Mouse (Mus musculus): ENCODE data around the gene Smtn. TPM values are rescaled to one million over a fixed set of nuclear protein-coding genes. Genes with fewer than 3 reads are reported as not detected.

Smtn gene
- polyA plus RNA-seq, 1 experiment = 57.2 TPM

DNA sequence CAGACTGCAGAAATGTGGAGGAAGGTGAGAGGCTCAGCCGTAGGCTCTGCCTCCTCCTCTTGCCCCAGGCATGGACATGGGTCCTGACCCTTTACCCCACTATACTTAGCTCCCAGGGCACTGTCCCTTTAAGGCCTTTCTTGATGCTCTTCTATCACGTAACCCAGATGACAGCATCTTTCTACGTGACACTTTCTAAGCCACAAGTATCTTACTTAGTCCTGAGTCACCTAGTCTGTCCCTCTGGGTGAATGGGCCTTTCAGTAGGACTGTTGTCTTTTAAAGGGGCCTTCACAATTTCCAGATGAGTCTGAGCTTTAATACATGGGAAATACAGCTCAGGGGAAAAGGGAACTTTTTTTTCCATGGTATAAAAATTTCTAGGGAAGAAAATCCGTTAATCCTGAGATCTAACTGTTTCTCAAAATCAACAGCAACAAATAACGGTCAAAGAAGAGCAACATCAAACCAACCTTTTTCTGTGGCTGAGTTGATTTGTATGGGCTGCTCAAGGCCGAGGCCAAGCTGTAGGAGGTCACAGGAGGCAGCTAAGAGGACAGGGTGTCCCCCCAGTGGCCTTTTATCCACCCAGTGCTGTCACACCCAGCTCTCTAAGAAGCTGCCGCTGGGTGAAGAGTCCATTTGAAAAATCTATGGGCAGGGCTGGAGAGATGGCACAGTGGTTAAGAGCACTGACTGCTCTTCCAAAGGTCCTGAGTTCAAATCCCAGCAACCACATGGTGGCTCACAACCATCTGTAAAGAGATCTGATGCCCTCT lies 40.1 kb upstream of the Smtn start:
- Histone ChIP-seq H3K36me3 (ENCODE audit: control insufficient read depth, insufficient read depth, low read length) (no peaks in the 10 kb centered on the region), H3K4me1 (ENCODE audit: control insufficient read depth, insufficient read depth, low read length) (peaks cover 9% of the 10 kb centered on the region; the same call in 1 of the 2 replicates), H3K4me3 (ENCODE audit: insufficient read depth, low read depth, low read length) (no peak overlapping the region), H3K27ac (ENCODE audit: insufficient read depth, low read depth, low read length) (no peak overlapping the region), H3K27me3 (replicated peaks; ENCODE audit: control insufficient read depth, insufficient read depth, low read length) (no peaks in the 10 kb centered on the region)
- 60% methylated on average over 7 of the region's 7 CpGs for WGBS
- no peak for TF ChIP-seq CTCF (conservative IDR thresholded peaks at IDR 0.05; ENCODE audit: insufficient read depth, insufficient read length, low read depth, low read length)
- TF ChIP-seq POLR2A (IDR thresholded peaks at IDR 0.05; ENCODE audit: low read depth, low read length) = no peak
- DNase-seq = no peak

DNA sequence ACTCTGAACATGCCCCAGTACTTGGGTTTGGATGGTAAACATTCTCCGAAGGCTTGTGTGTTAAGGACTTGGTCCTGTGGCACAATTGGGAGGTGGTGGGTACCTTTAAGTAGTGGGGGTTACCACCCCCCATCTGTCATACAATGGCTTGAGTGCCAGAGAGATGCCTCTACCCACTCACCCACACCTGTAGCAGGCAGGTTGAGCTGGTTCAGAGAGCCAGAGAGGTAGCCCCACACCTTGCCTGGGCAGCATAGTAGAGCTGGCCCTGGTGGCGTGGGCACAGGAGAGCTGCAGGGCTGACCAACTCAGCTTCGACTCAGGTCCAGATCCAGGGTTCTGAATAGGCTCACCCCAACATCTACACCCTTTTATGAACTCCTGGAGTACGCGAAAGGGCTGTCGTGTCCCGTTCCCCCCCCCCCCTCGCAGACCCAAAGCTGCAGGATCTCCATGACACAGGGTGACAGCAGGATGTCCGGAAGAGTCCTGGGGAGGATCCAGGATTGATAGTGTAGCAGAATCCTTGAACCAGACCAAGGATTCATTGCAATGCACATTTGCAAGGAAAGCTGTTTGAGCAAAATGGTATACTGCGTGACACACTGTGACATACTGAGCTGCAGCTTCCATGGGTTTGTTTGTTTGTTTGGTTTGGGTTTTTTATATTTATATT lies 37.8 kb upstream of the Smtn start:
- H3K4me1 ChIP-seq (ENCODE audit: control insufficient read depth, insufficient read depth, low read length) = peaks cover 18% of the 10 kb centered on the region
- no peak for DNase-seq
- TF ChIP-seq POLR2A (IDR thresholded peaks at IDR 0.05; ENCODE audit: low read depth, low read length) = no peak
- TF ChIP-seq CTCF (conservative IDR thresholded peaks at IDR 0.05; ENCODE audit: insufficient read depth, insufficient read length, low read depth, low read length) = no peak
- no peaks in the 10 kb centered on the region for H3K27me3 ChIP-seq (replicated peaks; ENCODE audit: control insufficient read depth, insufficient read depth, low read length)
- H3K27ac ChIP-seq (ENCODE audit: insufficient read depth, low read depth, low read length) = peak overlapping the region; percentile 56
- no peaks in the 10 kb centered on the region for H3K36me3 ChIP-seq (ENCODE audit: control insufficient read depth, insufficient read depth, low read length)
- WGBS = 68% methylated on average over 10 of the region's 10 CpGs
- no peak overlapping the region for H3K4me3 ChIP-seq (ENCODE audit: insufficient read depth, low read depth, low read length)

DNA sequence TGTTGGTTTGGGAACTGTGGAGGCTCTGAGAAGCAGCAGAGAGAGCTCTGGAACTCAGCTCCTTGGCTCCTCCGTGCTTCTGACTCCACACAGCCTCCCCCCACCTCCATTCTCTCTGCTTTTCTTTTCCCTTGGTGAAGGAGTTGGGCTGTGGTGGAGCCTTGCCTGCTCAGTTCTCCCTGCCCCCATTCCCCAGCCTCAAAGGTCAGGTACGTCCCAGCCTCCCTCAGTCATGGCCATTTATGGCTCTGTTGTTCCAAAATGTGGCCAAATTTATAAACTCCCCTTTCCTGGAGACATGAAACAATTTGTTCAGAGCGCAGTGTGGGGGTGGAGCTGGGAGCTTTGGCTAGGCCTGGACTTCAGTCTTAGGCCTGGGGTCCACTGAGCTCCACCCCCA lies 34.8 kb upstream of the Smtn start:
- DNase-seq = peak; percentile 86
- peak; percentile 24 for TF ChIP-seq POLR2A (IDR thresholded peaks at IDR 0.05; ENCODE audit: low read depth, low read length)
- TF ChIP-seq CTCF (conservative IDR thresholded peaks at IDR 0.05; ENCODE audit: insufficient read depth, insufficient read length, low read depth, low read length) = no peak
- H3K36me3 ChIP-seq (ENCODE audit: control insufficient read depth, insufficient read depth, low read length) = no peaks in the 10 kb centered on the region
- no peaks in the 10 kb centered on the region for H3K27me3 ChIP-seq (replicated peaks; ENCODE audit: control insufficient read depth, insufficient read depth, low read length)
- peak overlapping the region; percentile 81 for H3K27ac ChIP-seq (ENCODE audit: insufficient read depth, low read depth, low read length)
- 26% methylated on average over 3 of the region's 3 CpGs for WGBS
- no peak overlapping the region for H3K4me3 ChIP-seq (ENCODE audit: insufficient read depth, low read depth, low read length)
- peaks cover 16% of the 10 kb centered on the region for H3K4me1 ChIP-seq (ENCODE audit: control insufficient read depth, insufficient read depth, low read length)

DNA sequence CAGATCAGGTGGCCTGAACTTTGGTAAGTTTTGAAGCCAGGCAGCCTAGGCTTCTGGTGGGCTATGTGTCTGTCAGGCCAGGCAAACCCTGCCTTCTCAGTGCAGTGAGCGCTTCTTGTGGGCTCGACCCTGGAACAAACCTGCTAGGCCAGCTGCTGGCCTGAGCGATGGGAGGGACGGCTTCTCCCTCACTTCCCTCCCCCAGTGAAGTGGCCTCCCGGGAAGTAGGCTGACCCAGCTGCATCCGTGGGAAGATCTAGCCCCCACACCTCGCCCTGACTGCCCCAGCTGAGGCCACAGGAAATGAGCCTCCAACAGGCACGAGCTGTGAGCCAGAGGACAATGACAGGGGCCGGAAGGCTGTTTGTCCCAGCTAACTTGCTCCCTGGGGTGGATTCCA lies 32.7 kb upstream of the Smtn start:
- Histone ChIP-seq H3K4me3 (ENCODE audit: insufficient read depth, low read depth, low read length) (no peak overlapping the region), H3K27ac (ENCODE audit: insufficient read depth, low read depth, low read length) (peak overlapping the region; percentile 96), H3K4me1 (ENCODE audit: control insufficient read depth, insufficient read depth, low read length) (peaks cover 16% of the 10 kb centered on the region), H3K27me3 (replicated peaks; ENCODE audit: control insufficient read depth, insufficient read depth, low read length) (no peaks in the 10 kb centered on the region), H3K36me3 (ENCODE audit: control insufficient read depth, insufficient read depth, low read length) (no peaks in the 10 kb centered on the region)
- 35% methylated on average over 9 of the region's 9 CpGs for WGBS
- TF ChIP-seq CTCF (conservative IDR thresholded peaks at IDR 0.05; ENCODE audit: insufficient read depth, insufficient read length, low read depth, low read length) (no peak), POLR2A (IDR thresholded peaks at IDR 0.05; ENCODE audit: low read depth, low read length) (peak; percentile 18)
- DNase-seq = peak; percentile 91

DNA sequence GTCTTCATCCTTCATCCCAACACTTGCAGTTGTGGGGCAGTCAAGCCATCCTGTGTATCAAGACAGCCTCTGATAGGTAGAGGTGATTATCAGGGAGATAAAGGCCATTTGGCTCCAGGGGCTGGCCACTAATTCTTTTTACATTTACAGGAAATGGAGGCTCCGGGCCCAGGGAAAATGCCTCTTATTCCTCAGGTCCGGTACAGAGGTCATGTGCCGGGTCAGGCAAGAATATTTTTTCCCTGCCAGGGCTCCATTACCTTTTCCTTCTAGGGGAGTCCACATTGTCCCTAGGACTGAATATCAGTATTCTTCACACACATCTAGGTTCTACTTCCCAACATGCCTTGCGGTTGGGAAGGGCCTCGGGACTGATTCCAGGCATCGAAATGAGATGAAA lies 31.8 kb upstream of the Smtn start:
- Histone ChIP-seq H3K4me3 (ENCODE audit: insufficient read depth, low read depth, low read length) (no peak overlapping the region), H3K27me3 (replicated peaks; ENCODE audit: control insufficient read depth, insufficient read depth, low read length) (no peaks in the 10 kb centered on the region), H3K4me1 (ENCODE audit: control insufficient read depth, insufficient read depth, low read length) (peaks cover 16% of the 10 kb centered on the region), H3K36me3 (ENCODE audit: control insufficient read depth, insufficient read depth, low read length) (no peaks in the 10 kb centered on the region), H3K27ac (ENCODE audit: insufficient read depth, low read depth, low read length) (peak overlapping the region; percentile 96)
- WGBS = 53% methylated on average over 6 of the region's 6 CpGs
- no peak for DNase-seq
- TF ChIP-seq CTCF (conservative IDR thresholded peaks at IDR 0.05; ENCODE audit: insufficient read depth, insufficient read length, low read depth, low read length) (no peak), POLR2A (IDR thresholded peaks at IDR 0.05; ENCODE audit: low read depth, low read length) (no peak)

DNA sequence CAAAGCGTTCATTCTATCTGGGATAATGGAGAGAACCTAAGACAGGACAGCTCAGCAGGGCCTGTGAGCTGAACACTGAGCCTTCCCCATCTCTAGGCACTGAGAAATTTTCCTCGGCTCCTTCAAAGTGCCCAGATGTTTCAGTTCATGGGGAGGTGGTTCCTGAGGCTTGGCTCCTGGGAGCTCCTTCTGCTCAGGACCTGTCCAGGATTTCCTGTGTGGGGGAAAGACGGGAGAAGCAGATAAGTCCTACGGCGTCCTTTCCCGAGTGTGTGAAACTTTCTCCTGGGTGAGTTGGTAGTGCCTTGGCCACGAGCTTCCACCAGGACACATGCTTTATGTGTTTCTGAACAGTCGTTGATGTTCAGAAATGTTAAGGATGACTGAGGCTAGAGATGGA lies 29.9 kb upstream of the Smtn start:
- no peak for DNase-seq
- Histone ChIP-seq H3K4me3 (ENCODE audit: insufficient read depth, low read depth, low read length) (no peak overlapping the region), H3K4me1 (ENCODE audit: control insufficient read depth, insufficient read depth, low read length) (peaks cover 16% of the 10 kb centered on the region), H3K27ac (ENCODE audit: insufficient read depth, low read depth, low read length) (0 out of 2 replicates have a peak overlapping the region, but pooled peaks have one; percentile 0), H3K36me3 (ENCODE audit: control insufficient read depth, insufficient read depth, low read length) (no peaks in the 10 kb centered on the region), H3K27me3 (replicated peaks; ENCODE audit: control insufficient read depth, insufficient read depth, low read length) (no peaks in the 10 kb centered on the region)
- TF ChIP-seq CTCF (conservative IDR thresholded peaks at IDR 0.05; ENCODE audit: insufficient read depth, insufficient read length, low read depth, low read length) = no peak
- TF ChIP-seq POLR2A (IDR thresholded peaks at IDR 0.05; ENCODE audit: low read depth, low read length) = no peak
- WGBS = 75% methylated on average over 8 of the region's 8 CpGs

DNA sequence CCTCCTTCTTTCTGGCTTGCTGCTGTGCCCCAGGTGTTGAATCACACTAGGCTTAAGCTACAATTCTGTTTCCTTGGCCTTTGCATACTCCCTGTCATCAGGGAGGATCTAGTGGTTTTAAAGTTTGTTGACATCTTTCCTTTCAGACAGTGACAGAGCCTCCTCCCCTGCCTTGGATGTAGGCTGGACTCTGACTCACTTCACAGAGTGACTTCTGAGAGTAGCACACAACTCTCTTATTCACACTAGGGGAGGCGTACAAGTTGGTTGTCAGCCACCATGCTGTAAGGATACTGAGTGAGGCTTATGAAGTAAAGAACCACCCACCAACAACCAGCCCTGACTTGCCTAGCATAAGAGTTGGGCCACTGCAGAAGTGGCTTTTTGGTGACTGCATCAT lies 27.5 kb upstream of the Smtn start:
- H3K4me3 ChIP-seq (ENCODE audit: insufficient read depth, low read depth, low read length) = no peak overlapping the region
- peaks cover 8% of the 10 kb centered on the region; the same call in 1 of the 2 replicates for H3K4me1 ChIP-seq (ENCODE audit: control insufficient read depth, insufficient read depth, low read length)
- no peak for DNase-seq
- H3K27ac ChIP-seq (ENCODE audit: insufficient read depth, low read depth, low read length) = no peak overlapping the region
- H3K36me3 ChIP-seq (ENCODE audit: control insufficient read depth, insufficient read depth, low read length) = no peaks in the 10 kb centered on the region
- 91% methylated on average over 1 of the region's 1 CpGs for WGBS
- H3K27me3 ChIP-seq (replicated peaks; ENCODE audit: control insufficient read depth, insufficient read depth, low read length) = no peaks in the 10 kb centered on the region
- TF ChIP-seq CTCF (conservative IDR thresholded peaks at IDR 0.05; ENCODE audit: insufficient read depth, insufficient read length, low read depth, low read length) = no peak
- TF ChIP-seq POLR2A (IDR thresholded peaks at IDR 0.05; ENCODE audit: low read depth, low read length) = no peak

Data from kidney, adult 2 months (tissue).